Mouse (Mus musculus) lung, postnatal 4 days (tissue): ENCODE measurements around the gene Mc1r.
A peak's percentile ranks its signal among the peaks of the same experiment; 100 is the strongest.
"Not testable (repeated sequence)": the region's sequence is repeated elsewhere in the genome, so short reads cannot be mapped to it uniquely, and the experiment has no call there.

Source experiments
- DNase-seq, 2 experiments: peaks; one replicate each; pipeline ENCODE4 v3.0.0; 2021

Mc1r gene

GRCm38 (mm10) chr8:123411781-123412327 lies 4.9 kb downstream of the Mc1r start:
- DNase-seq, result no peak

GRCm38 (mm10) chr8:123412560-123413170 lies 5.8 kb downstream of the Mc1r start:
- DNase-seq, result no peak

GRCm38 (mm10) chr8:123414255-123414654 lies 7.3 kb downstream of the Mc1r start:
- no peak for DNase-seq

GRCm38 (mm10) chr8:123414997-123415696 lies 8.2 kb downstream of the Mc1r start:
- not testable (repeated sequence) for DNase-seq

GRCm38 (mm10) chr8:123415967-123416943 lies 9.3 kb downstream of the Mc1r start:
- DNase-seq, result no peak

GRCm38 (mm10) chr8:123416944-123417555 lies 10.1 kb downstream of the Mc1r start:
- DNase-seq, result no peak

- no peak for DNase-seq
Measured at GRCm38 (mm10) chr8:123419711-123420110, 12.8 kb downstream of the Mc1r start.

- no peak for DNase-seq
Measured at GRCm38 (mm10) chr8:123420525-123421281, 13.8 kb downstream of the Mc1r start.

- no peak for DNase-seq
Measured at GRCm38 (mm10) chr8:123421325-123421724, 14.4 kb downstream of the Mc1r start.

- DNase-seq, result peak; percentile 50 to 74
Measured at GRCm38 (mm10) chr8:123422056-123422780, 15.3 kb downstream of the Mc1r start.

- DNase-seq, result no peak
Measured at GRCm38 (mm10) chr8:123422781-123423159, 15.9 kb downstream of the Mc1r start.

GRCm38 (mm10) chr8:123423441-123423840 lies 16.5 kb downstream of the Mc1r start, which contains the start of gene Def8:
Gene Def8, plus strand, starts transcription at chr8:123423527.
- DNase-seq, result no peak

- DNase-seq, result no peak
Measured at GRCm38 (mm10) chr8:123426511-123427509, 19.9 kb downstream of the Mc1r start.

GRCm38 (mm10) chr8:123427639-123428275 lies 20.9 kb downstream of the Mc1r start:
- no peak for DNase-seq

GRCm38 (mm10) chr8:123428343-123428893 lies 21.5 kb downstream of the Mc1r start:
- DNase-seq, result no peak

GRCm38 (mm10) chr8:123428939-123429721 lies 22.2 kb downstream of the Mc1r start:
- DNase-seq, result no peak

- not testable (repeated sequence) for DNase-seq
Measured at GRCm38 (mm10) chr8:123429722-123430013, 22.8 kb downstream of the Mc1r start.

GRCm38 (mm10) chr8:123430936-123431335 lies 24.0 kb downstream of the Mc1r start:
- DNase-seq, result not testable (repeated sequence)
